ENCODE assay signal across 12 mouse cellular contexts in the genomic region with DNA sequence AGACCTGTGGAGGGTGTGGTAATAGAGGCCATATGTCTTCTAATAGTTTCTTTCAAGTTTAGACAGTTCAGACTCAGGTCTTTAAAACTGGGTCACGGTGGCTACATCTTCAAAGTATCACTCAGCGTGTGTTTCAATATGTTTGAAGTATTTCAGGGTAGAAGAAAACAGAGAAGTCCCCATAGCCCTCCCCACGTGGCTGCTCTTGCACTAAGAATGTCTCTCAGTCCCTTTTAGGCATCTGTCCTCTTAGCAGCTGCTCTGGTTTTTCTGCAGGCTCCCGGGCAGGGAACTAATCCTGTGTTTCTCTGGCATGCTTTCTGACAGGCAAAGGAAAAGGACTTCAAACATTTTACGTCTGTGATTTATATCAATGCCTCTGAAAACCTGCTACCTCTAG. TPM values are rescaled to one million over a fixed set of nuclear protein-coding genes. Genes with fewer than 3 reads are reported as not detected.
DNase-seq lines count a peak whose midpoint lies in the region; ATAC-seq and TF ChIP-seq lines count a peak whose summit lies in the region.
"Had no signal": no experiment of that assay in that cellular context is flagged by ENCODE, and none has a peak within 500 bp of the region (broad histone marks: within the 10 kb centered on the region; RNA-seq: fewer than 3 reads in every experiment).

No protein-coding gene starts in this region.

- 27% methylated on average over 5 of the region's 5 CpGs for WGBS in limb, embryonic 14.5 days
- WGBS in limb, embryonic 10.5 days: 45% methylated on average over 5 of the region's 5 CpGs
- WGBS in forebrain, postnatal 0 days: 49% methylated on average over 5 of the region's 5 CpGs

- no peak overlapping the region for H3K4me2 ChIP-seq in limb, embryonic 14.5 days (replicated peaks; ENCODE audit: low read depth, low read length, severe bottlenecking)
- no peak overlapping the region for H3K4me2 ChIP-seq in forebrain, postnatal 0 days (ENCODE audit: low read depth)
- H3K4me2 ChIP-seq: embryonic facial prominence, embryonic 13.5 days; forebrain, embryonic 13.5 days; hindbrain, embryonic 13.5 days had no signal

- H3K4me1 ChIP-seq in limb, embryonic 14.5 days (ENCODE audit: control insufficient read depth, insufficient read depth, low read length): no peaks in the 10 kb centered on the region
- H3K4me1 ChIP-seq in limb, embryonic 10.5 days: no peaks in the 10 kb centered on the region
- peaks cover 8% of the 10 kb centered on the region; the same call in 1 of the 2 replicates for H3K4me1 ChIP-seq in forebrain, postnatal 0 days (ENCODE audit: insufficient read depth)
- H3K4me1 ChIP-seq: forebrain, embryonic 13.5 days had no signal

- H3K27ac ChIP-seq in limb, embryonic 14.5 days (replicated peaks; ENCODE audit: low read depth, low read length): no peak overlapping the region
- H3K27ac ChIP-seq in limb, embryonic 10.5 days: no peak overlapping the region
- H3K27ac ChIP-seq in forebrain, postnatal 0 days (ENCODE audit: low read depth, low read length): no peak overlapping the region
- H3K27ac ChIP-seq: embryonic facial prominence, embryonic 13.5 days; forebrain, embryonic 13.5 days; heart, adult 2 months; hindbrain, embryonic 13.5 days had no signal

- H3K27me3 ChIP-seq in limb, embryonic 14.5 days (ENCODE audit: control insufficient read depth, insufficient read depth, low read length): no peaks in the 10 kb centered on the region
- no peaks in the 10 kb centered on the region for H3K27me3 ChIP-seq in limb, embryonic 10.5 days (ENCODE audit: low read depth, poor library complexity, severe bottlenecking)
- H3K27me3 ChIP-seq in forebrain, postnatal 0 days (ENCODE audit: insufficient read depth, low read length): no peaks in the 10 kb centered on the region
- H3K27me3 ChIP-seq: embryonic facial prominence, embryonic 13.5 days; forebrain, embryonic 13.5 days; hindbrain, embryonic 13.5 days had no signal

- DNase-seq in heart, adult 11 months: peak; percentile 81
- no peak for DNase-seq in heart, adult 9 months (ENCODE audit: low spot score in 2 of 2)
- no peak for DNase-seq in limb, embryonic 14.5 days (ENCODE audit: low spot score)
- no peak for DNase-seq in limb, embryonic 10.5 days (ENCODE audit: low spot score)
- peak; percentile 54 for DNase-seq in thymus, postnatal 14 days
- DNase-seq in thymus, adult 18-20 months: no peak
- no peak for DNase-seq in forebrain, postnatal 0 days

- H3K4me3 ChIP-seq in limb, embryonic 14.5 days (replicated peaks; ENCODE audit: low read length): no peak overlapping the region
- no peak overlapping the region for H3K4me3 ChIP-seq in limb, embryonic 10.5 days
- H3K4me3 ChIP-seq in forebrain, postnatal 0 days (ENCODE audit: low read depth, low read length): no peak overlapping the region
- H3K4me3 ChIP-seq: embryonic facial prominence, embryonic 13.5 days; forebrain, embryonic 13.5 days; heart, adult 2 months; hindbrain, embryonic 13.5 days had no signal

- no peaks in the 10 kb centered on the region for H3K9me3 ChIP-seq in limb, embryonic 14.5 days (ENCODE audit: control insufficient read depth, low read length)
- no peaks in the 10 kb centered on the region for H3K9me3 ChIP-seq in limb, embryonic 10.5 days (replicated peaks)
- H3K9me3 ChIP-seq in forebrain, postnatal 0 days (ENCODE audit: low read length): no peaks in the 10 kb centered on the region
- H3K9me3 ChIP-seq: embryonic facial prominence, embryonic 13.5 days; forebrain, embryonic 13.5 days; hindbrain, embryonic 13.5 days had no signal

- ATAC-seq in limb, embryonic 14.5 days (ENCODE audit: low FRiP score, low read depth): 0 out of 2 replicates have a peak, but pooled peaks have one; percentile 50
- ATAC-seq in forebrain, postnatal 0 days: no peak

- TF ChIP-seq POLR2A in limb, embryonic 14.5 days (IDR thresholded peaks at IDR 0.05; ENCODE audit: borderline replicate concordance, extremely low read depth, insufficient read depth, insufficient read length): no peak

- TF ChIP-seq CTCF in forebrain, postnatal 0 days (IDR thresholded peaks at IDR 0.05; ENCODE audit: low read depth): no peak

- no peaks in the 10 kb centered on the region for H3K36me3 ChIP-seq in limb, embryonic 14.5 days (ENCODE audit: control insufficient read depth, insufficient read depth, low read length)
- H3K36me3 ChIP-seq in limb, embryonic 10.5 days: no peaks in the 10 kb centered on the region
- no peaks in the 10 kb centered on the region for H3K36me3 ChIP-seq in forebrain, postnatal 0 days (ENCODE audit: insufficient read depth)
- H3K36me3 ChIP-seq: embryonic facial prominence, embryonic 13.5 days; hindbrain, embryonic 13.5 days had no signal

- no peak overlapping the region for H3K9ac ChIP-seq in limb, embryonic 14.5 days (ENCODE audit: low read depth, low read length, severe bottlenecking)
- no peak overlapping the region for H3K9ac ChIP-seq in forebrain, postnatal 0 days
- H3K9ac ChIP-seq: embryonic facial prominence, embryonic 13.5 days; forebrain, embryonic 13.5 days; hindbrain, embryonic 13.5 days had no signal

RNA-seq across cellular contexts. Expression of a gene that starts 12.6 kb away (rescaled TPM):
- polyA plus RNA-seq in limb, embryonic 14.5 days (2012; rRNA removed): 95.1 and 115 TPM in 2 replicates
- polyA plus RNA-seq in limb, embryonic 14.5 days (2014; fragmentation: Nextera tagmentation; extraction: Ambion mirVana): 293 and 301 TPM in 2 replicates
- polyA plus RNA-seq in limb, embryonic 10.5 days (2016; fragmentation: Nextera tagmentation; extraction: Ambion mirVana): 348 and 375 TPM in 2 replicates
- 115 and 123 TPM in 2 replicates for total RNA-seq in forebrain, postnatal 0 days (2014; rRNA removed)
- polyA plus RNA-seq in forebrain, postnatal 0 days (2015; fragmentation: Nextera tagmentation; extraction: Ambion mirVana): 235 and 257 TPM in 2 replicates

RNA-seq across cellular contexts. Expression of a gene that starts 17.0 kb away (rescaled TPM):
- 0.20 and 0.28 TPM in 2 replicates for polyA plus RNA-seq in limb, embryonic 14.5 days (2012; rRNA removed)
- 0.23 and 0.25 TPM in 2 replicates for polyA plus RNA-seq in limb, embryonic 14.5 days (2014; fragmentation: Nextera tagmentation; extraction: Ambion mirVana)
- polyA plus RNA-seq in limb, embryonic 10.5 days (2016; fragmentation: Nextera tagmentation; extraction: Ambion mirVana): 0.31 and 0.35 TPM in 2 replicates
- total RNA-seq in forebrain, postnatal 0 days (2014; rRNA removed): 0.62 and 2.0 TPM in 2 replicates
- polyA plus RNA-seq in forebrain, postnatal 0 days (2015; fragmentation: Nextera tagmentation; extraction: Ambion mirVana): 1.7 and 2.0 TPM in 2 replicates
- total RNA-seq: hematopoietic stem cell, adult 5-6 weeks had no signal

RNA-seq across cellular contexts. Expression of a gene that starts 47.7 kb away (rescaled TPM):
- 3.2 TPM in 2 replicates for polyA plus RNA-seq in limb, embryonic 14.5 days (2012; rRNA removed)
- 3.0 TPM in 2 replicates for polyA plus RNA-seq in limb, embryonic 14.5 days (2014; fragmentation: Nextera tagmentation; extraction: Ambion mirVana)
- polyA plus RNA-seq in limb, embryonic 10.5 days (2016; fragmentation: Nextera tagmentation; extraction: Ambion mirVana): 1.1 and 2.2 TPM in 2 replicates
- total RNA-seq in forebrain, postnatal 0 days (2014; rRNA removed): 2.2 and 2.3 TPM in 2 replicates
- 0.65 and 1.5 TPM in 2 replicates for polyA plus RNA-seq in forebrain, postnatal 0 days (2015; fragmentation: Nextera tagmentation; extraction: Ambion mirVana)

Comparison
In these comparisons a context has a peak if more than half of its experiments do, and no peak if none do; other contexts are left out.
1. DNase-seq: peak in heart, adult 11 months (single experiment) and thymus, postnatal 14 days (single experiment); none in heart, adult 9 months (0 of 2), limb, embryonic 14.5 days (single experiment), limb, embryonic 10.5 days (single experiment), thymus, adult 18-20 months (0 of 2) and forebrain, postnatal 0 days (single experiment).